Mouse (Mus musculus): Measurements from ENCODE around the gene Snx22. TPM values are rescaled to one million over a fixed set of nuclear protein-coding genes. Genes with fewer than 3 reads are reported as not detected.

Gene Snx22
- total and polyA plus RNA-seq, 3 experiments, result 0.39 to 11.4 TPM; not detected in 1

DNA sequence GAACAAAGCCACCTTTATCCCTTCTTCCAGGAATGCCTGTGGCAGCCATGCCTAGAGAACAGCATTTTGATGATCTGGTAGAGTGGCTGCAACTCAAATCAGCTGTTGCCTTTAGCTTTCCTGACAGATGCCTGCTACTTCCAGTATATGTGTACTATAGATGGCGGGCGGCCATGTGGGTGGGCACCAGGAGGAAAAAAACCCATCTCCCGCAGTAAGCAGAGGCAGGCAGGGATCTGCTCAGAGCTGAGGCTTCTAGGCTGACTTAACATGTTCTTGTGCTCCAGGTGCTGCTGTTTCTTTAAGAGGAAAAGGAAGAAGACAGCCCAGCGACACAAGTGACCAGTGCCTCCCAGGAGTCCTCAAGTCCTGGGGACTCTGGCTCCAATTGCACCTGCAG, 30.2 kb downstream of the Snx22 start:
- Histone ChIP-seq H3K9ac (ENCODE audit: insufficient read depth, low read depth) (no peak overlapping the region), H3K79me2 (replicated peaks; ENCODE audit: control insufficient read depth, extremely low read depth, insufficient read depth, poor library complexity, severe bottlenecking) (no peaks in the 10 kb centered on the region), H3K9me3 (replicated peaks; ENCODE audit: low read length) (no peaks in the 10 kb centered on the region), H3K4me2 (ENCODE audit: insufficient read depth, low read depth, poor library complexity, severe bottlenecking) (no peak overlapping the region), H3K36me3 (replicated peaks in 1 of 2; ENCODE audit: control insufficient read depth in 1 of 2, insufficient read depth in 1 of 2, low read length in 1 of 2) (peaks cover 37 to 82% of the 10 kb centered on the region in 2 experiments), H3K27ac (ENCODE audit: insufficient read depth, low read depth) (no peak overlapping the region), H3K4me1 (ENCODE audit: control insufficient read depth in 1 of 2, insufficient read depth in 2 of 2) (peaks cover 0 to 6% of the 10 kb centered on the region in 2 experiments; a peak in 1 of 4 replicates), H3K27me3 (replicated peaks) (no peaks in the 10 kb centered on the region), H3K4me3 (replicated peaks in 1 of 3; ENCODE audit: low read depth in 2 of 3, low read length in 2 of 3, poor library complexity in 1 of 3) (no peak overlapping the region)
- dilution Hi-C loops (cut with MboI; ENCODE audit: extremely low pct_ligation_motif_present, extremely low pct_unique_long_range_greater_than_20kb, low sequenced_read_pairs), result no loop called here
- in situ Hi-C loops (cut with MboI; ENCODE audit: low pct_ligation_motif_present, low pct_unique_long_range_greater_than_20kb, low sequenced_read_pairs), result no loop called here
- DNase-seq (ENCODE audit: extremely low read depth), result no peak
- no peak for TF ChIP-seq NELFE (IDR thresholded peaks at IDR 0.05; ENCODE audit: low read depth, low read length)
- no peak for TF ChIP-seq KAT2A (IDR thresholded peaks at IDR 0.05; ENCODE audit: insufficient replicate concordance, low read length)
- TF ChIP-seq MEF2A (IDR thresholded peaks at IDR 0.05; ENCODE audit: borderline replicate concordance, low read depth, low read length), result no peak
- no peak for TF ChIP-seq ELF1 (IDR thresholded peaks at IDR 0.05; ENCODE audit: low read depth, low read length)
- TF ChIP-seq EP300 (IDR thresholded peaks at IDR 0.05; ENCODE audit: low read length), result no peak
- no peak for TF ChIP-seq MAZ (IDR thresholded peaks at IDR 0.05; ENCODE audit: low read depth, low read length)
- no peak for TF ChIP-seq USF2 (conservative IDR thresholded peaks at IDR 0.05; ENCODE audit: low read depth, low read length)
- no peak for TF ChIP-seq ZC3H11A (IDR thresholded peaks at IDR 0.05; ENCODE audit: low read depth, low read length)
- no peak for TF ChIP-seq ETS1 (conservative IDR thresholded peaks at IDR 0.05; ENCODE audit: low read depth, low read length)
- no peak for TF ChIP-seq POLR2A (IDR thresholded peaks at IDR 0.05; ENCODE audit: low read depth, low read length)
- no peak for TF ChIP-seq SIN3A (IDR thresholded peaks at IDR 0.05; ENCODE audit: low read length)

DNA sequence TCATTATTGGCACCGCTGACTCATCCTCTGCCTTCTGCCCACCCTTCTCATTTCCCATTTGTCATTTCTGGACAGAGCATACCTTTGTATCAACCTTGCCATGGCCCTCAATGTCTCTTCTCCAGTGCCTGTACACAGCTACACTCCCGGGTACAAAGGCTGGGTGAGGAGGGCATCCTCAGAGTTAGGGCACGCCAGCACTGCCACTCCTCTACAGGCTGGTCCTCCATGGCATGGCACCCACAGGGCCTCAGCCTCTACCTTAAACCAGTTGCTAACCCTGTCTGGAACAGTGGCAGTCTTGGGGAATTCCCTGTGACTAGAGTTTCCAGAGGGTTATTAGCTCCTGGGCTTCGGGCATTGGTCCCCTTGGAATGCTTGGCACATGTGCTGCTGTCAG, 30.9 kb downstream of the Snx22 start:
- no peaks in the 10 kb centered on the region for H3K79me2 ChIP-seq (replicated peaks; ENCODE audit: control insufficient read depth, extremely low read depth, insufficient read depth, poor library complexity, severe bottlenecking)
- H3K36me3 ChIP-seq (replicated peaks in 1 of 2; ENCODE audit: control insufficient read depth in 1 of 2, insufficient read depth in 1 of 2, low read length in 1 of 2), result peaks cover 42 to 84% of the 10 kb centered on the region in 2 experiments
- no peak overlapping the region for H3K27ac ChIP-seq (ENCODE audit: insufficient read depth, low read depth)
- H3K4me1 ChIP-seq (ENCODE audit: control insufficient read depth in 1 of 2, insufficient read depth in 2 of 2), result peaks cover 0 to 6% of the 10 kb centered on the region in 2 experiments; a peak in 1 of 4 replicates
- H3K9me3 ChIP-seq (replicated peaks; ENCODE audit: low read length), result no peaks in the 10 kb centered on the region
- in situ Hi-C loops (cut with MboI; ENCODE audit: low pct_ligation_motif_present, low pct_unique_long_range_greater_than_20kb, low sequenced_read_pairs) (no loop called here), dilution Hi-C loops (cut with MboI; ENCODE audit: extremely low pct_ligation_motif_present, extremely low pct_unique_long_range_greater_than_20kb, low sequenced_read_pairs) (no loop called here)
- TF ChIP-seq JUND (conservative IDR thresholded peaks at IDR 0.05; ENCODE audit: low read depth, low read length), result no peak
- TF ChIP-seq IRF4 (IDR thresholded peaks at IDR 0.05; ENCODE audit: low read depth, low read length), result no peak
- TF ChIP-seq E2F4 (IDR thresholded peaks at IDR 0.05; ENCODE audit: insufficient replicate concordance, low read depth, low read length), result no peak
- TF ChIP-seq KAT2A (IDR thresholded peaks at IDR 0.05; ENCODE audit: insufficient replicate concordance, low read length), result no peak
- TF ChIP-seq PAX5 (IDR thresholded peaks at IDR 0.05; ENCODE audit: low read length), result no peak
- TF ChIP-seq ETS1 (conservative IDR thresholded peaks at IDR 0.05; ENCODE audit: low read depth, low read length), result no peak
- TF ChIP-seq SIN3A (IDR thresholded peaks at IDR 0.05; ENCODE audit: low read length), result no peak
- no peak for TF ChIP-seq POLR2AphosphoS2 (IDR thresholded peaks at IDR 0.05; ENCODE audit: low read depth, low read length)
- no peak for TF ChIP-seq MXI1 (IDR thresholded peaks at IDR 0.05; ENCODE audit: low read depth, low read length)
- no peak for TF ChIP-seq MAFK (IDR thresholded peaks at IDR 0.05; ENCODE audit: insufficient replicate concordance, low read length)
- no peak for TF ChIP-seq RAD21 (IDR thresholded peaks at IDR 0.05; ENCODE audit: low read depth, low read length)
- TF ChIP-seq ZNF384 (IDR thresholded peaks at IDR 0.05; ENCODE audit: low read depth, low read length), result no peak
- H3K4me2 ChIP-seq (ENCODE audit: insufficient read depth, low read depth, poor library complexity, severe bottlenecking), result no peak overlapping the region
- no peak overlapping the region for H3K9ac ChIP-seq (ENCODE audit: insufficient read depth, low read depth)
- no peak overlapping the region for H3K4me3 ChIP-seq (replicated peaks in 1 of 3; ENCODE audit: low read depth in 2 of 3, low read length in 2 of 3, poor library complexity in 1 of 3)
- H3K27me3 ChIP-seq (replicated peaks), result no peaks in the 10 kb centered on the region
- no peak for DNase-seq (ENCODE audit: extremely low read depth)
